Mouse (Mus musculus): ENCODE data around the gene Parn.

DNA sequence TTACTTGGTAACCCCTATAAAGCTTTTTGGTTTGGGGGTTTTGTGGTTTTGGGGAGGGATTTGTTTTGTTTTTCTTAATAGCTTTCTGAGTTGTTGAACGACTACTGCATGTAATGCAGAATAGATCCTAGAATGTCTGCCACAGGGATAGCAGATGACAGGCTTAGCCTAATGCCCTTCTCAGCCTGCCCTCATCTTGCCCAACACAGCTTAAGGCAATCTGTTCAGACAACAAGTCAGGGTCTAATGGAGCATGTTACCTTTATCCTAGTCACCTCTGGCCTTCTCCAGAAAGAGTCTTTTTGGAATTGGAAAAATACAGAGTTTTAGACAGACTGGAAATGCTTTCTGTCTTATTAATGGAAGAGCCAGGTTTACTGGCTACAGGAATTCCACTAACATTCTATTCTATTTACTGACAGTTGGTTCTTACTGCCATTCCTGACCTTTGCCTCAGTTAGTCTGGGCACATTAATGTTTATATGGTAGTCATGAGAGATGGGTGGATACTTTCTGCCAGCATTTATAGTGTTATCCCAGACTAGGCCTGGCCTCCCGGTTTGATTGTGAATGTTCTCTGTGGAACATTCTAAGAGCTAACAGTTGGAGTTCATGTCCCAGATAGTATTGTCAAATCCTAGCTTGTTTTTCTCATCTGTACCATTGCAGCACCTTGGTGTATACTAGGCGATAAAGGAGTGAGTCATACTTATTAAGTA, 10.8 kb upstream of the Parn start:
- TF ChIP-seq RAD21 (IDR thresholded peaks at IDR 0.05; ENCODE audit: low read depth, low read length) = no peak
- TF ChIP-seq POLR2A (IDR thresholded peaks at IDR 0.05; ENCODE audit: low read depth, low read length) = no peak
- no peak for TF ChIP-seq CHD2 (IDR thresholded peaks at IDR 0.05; ENCODE audit: low read length)
- no peak for TF ChIP-seq UBTF (IDR thresholded peaks at IDR 0.05; ENCODE audit: low read depth, low read length)
- no peak for TF ChIP-seq MXI1 (IDR thresholded peaks at IDR 0.05; ENCODE audit: low read depth, low read length)
- no peak for TF ChIP-seq MEF2A (IDR thresholded peaks at IDR 0.05; ENCODE audit: borderline replicate concordance, low read depth, low read length)
- no peak for TF ChIP-seq SIN3A (IDR thresholded peaks at IDR 0.05; ENCODE audit: low read length)
- no peak for TF ChIP-seq KAT2A (IDR thresholded peaks at IDR 0.05; ENCODE audit: insufficient replicate concordance, low read length)
- no peak for TF ChIP-seq EP300 (IDR thresholded peaks at IDR 0.05; ENCODE audit: low read length)
- TF ChIP-seq MAFK (IDR thresholded peaks at IDR 0.05; ENCODE audit: insufficient replicate concordance, low read length) = no peak
- TF ChIP-seq CTCF (conservative IDR thresholded peaks at IDR 0.05 in 1 of 2, IDR thresholded peaks at IDR 0.05 in 1 of 2; ENCODE audit: low read depth in 2 of 2, low read length in 2 of 2) = no peak
